Mouse (Mus musculus): Measurements from ENCODE around the gene St6gal1.

- TF ChIP-seq CTCF (IDR thresholded peaks at IDR 0.05; ENCODE audit: low read depth) (peak; percentile 28; the same call in 1 of the 2 replicates), EP300 (optimal IDR thresholded peaks at IDR 0.05) (no peak)
Observed at GRCm38 (mm10) chr16:23229945-23230344, 5.4 kb downstream of the St6gal1 start.

All from stomach, postnatal 0 days (tissue).